Mouse (Mus musculus) bone marrow macrophage, adult 2 months (primary cell): Measurements from ENCODE around the gene Ccdc174.

Experiments
- CTCF ChIP-seq: IDR thresholded peaks from 2 replicates; pipeline ENCODE4 v1.5.1; 2012; ENCODE audit warnings: low read depth, mild to moderate bottlenecking, low read length, moderate library complexity
- POLR2A ChIP-seq: IDR thresholded peaks from 2 replicates; pipeline ENCODE4 v1.6.1; 2012; ENCODE audit warnings: mild to moderate bottlenecking, low read depth, low read length, borderline replicate concordance

DNA sequence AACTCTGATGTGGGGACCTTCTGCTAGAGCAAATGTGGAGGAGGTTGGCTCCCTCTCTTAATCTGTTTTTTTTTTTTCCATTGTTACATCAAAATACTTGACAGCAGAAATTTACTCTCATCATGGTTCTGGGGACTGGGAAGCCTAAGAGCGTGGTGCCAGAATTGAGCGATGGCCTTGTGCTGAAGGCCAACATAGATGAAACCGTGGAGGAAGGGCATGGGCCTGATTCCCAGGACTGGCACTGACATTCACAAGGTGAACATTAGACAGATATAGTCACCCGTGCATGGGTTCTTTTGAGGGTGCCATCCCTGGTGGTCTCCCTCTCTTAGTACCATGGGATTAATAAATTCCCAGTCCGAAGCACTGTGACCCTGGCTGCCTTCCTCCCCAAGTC lies 9.8 kb upstream of the Ccdc174 start:
- TF ChIP-seq CTCF (no peak), POLR2A (no peak)
